Mouse (Mus musculus): ENCODE data around the gene Arpc5.

The Arpc5 gene

DNA sequence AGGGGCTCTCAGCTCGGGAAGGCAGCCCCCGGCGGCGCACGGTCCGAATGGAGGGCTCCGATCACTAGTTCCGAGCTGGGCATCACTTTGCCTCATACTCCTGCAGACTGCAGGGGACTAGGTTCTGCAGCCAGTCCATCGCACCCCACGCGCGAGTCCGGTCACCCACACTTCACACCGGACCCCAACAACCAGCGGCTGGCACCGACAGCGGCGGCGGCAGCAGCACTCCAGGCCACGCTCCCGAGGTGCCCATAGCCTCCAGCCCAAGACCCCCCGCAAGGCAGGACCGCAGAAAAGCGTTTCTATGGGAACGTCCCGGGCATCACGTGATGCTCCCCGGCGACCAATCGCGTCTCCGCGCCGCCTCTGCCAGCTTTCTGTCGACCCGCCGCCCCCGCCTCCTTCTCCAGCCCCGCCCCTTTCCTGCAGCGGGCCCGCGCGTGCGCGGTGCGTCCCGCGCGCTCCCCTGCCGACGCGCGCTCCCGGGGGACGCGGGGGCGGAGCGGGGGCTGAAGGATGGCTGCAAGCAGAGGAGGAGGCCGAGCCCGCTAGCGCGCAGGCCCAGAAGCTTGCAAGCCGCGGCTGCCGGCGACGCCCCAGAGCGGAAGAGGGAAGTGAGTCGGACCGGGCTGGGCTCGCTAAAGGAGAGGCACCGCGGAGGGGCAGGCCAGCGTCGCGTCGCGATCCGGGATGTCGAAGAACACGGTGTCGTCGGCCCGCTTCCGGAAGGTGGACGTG, at the start of gene Arpc5, which contains the start of gene Rgl1:
TSS of gene Arpc5 (plus strand) at position 511 of the 741 bp plus-strand sequence.
TSS of gene Rgl1 (minus strand) at position 320 of the 741 bp plus-strand sequence.
- in situ Hi-C loops (cut with MboI; ENCODE audit: low pct_unique_long_range_greater_than_20kb in 1 of 2, low sequenced_read_pairs in 2 of 2, unreplicated experiment in 1 of 2): no loop called here

DNA sequence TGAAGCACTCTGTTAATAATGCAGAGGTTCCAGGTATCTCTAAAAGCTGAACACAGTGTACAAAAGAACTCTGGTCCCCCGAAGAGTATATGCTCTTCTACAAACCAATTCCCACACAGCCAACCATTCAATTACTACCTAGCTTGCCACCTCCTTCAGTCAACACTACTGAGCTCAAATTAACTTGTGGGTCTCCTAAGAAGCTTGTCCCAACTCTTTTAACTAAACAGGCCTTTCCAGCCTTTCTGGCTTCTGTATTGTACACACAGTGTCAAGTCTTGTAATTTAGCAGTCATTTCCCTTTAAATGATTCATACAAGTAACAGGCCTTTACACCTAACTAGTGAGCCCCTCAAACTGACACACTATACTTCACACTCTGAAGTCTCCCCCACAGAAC, 49.0 kb upstream of the Arpc5 start:
- in situ Hi-C loops (cut with MboI; ENCODE audit: low pct_unique_long_range_greater_than_20kb in 1 of 2, low sequenced_read_pairs in 2 of 2, unreplicated experiment in 1 of 2): no loop called here

DNA sequence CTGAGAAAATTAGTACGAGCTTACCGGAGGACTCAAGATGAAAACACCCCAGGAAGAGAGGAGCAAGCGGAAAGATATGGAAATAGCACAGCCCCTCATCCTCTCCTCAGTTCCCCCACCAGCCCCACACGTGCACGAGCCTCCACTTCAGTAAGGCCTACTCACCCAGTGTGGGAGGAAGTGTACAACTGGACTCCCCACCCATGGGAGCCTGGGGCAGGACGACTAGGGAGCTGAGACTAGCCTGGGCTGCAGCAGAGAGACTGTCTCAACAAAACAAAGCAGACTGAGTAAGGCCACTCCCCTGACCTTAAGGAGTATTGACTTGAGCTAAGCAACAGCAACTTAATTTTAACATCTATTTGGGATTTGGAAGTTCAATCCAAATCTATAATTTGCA, 48.1 kb upstream of the Arpc5 start:
- in situ Hi-C loops (cut with MboI; ENCODE audit: low pct_unique_long_range_greater_than_20kb in 1 of 2, low sequenced_read_pairs in 2 of 2, unreplicated experiment in 1 of 2): no loop called here

DNA sequence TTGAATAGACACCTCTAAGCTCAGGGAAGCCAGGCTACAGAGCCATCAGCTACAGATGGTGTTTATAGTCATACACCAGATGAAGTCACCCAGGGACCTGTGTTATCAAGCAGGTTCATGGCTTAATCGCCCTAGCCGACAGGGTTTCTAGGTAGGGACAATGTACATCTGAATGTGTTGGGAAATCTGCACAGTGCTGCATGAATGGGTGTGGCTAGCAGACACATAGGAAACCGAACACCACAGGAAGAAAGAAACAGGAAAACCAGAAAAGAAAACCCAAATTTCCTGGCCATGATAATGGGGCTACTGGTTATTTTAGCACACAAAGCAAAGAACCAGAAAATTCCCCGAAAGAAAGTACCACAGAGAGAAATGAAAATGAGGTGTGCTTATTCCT, 45.4 kb upstream of the Arpc5 start:
- in situ Hi-C loops (cut with MboI; ENCODE audit: low pct_unique_long_range_greater_than_20kb in 1 of 2, low sequenced_read_pairs in 2 of 2, unreplicated experiment in 1 of 2): no loop called here

DNA sequence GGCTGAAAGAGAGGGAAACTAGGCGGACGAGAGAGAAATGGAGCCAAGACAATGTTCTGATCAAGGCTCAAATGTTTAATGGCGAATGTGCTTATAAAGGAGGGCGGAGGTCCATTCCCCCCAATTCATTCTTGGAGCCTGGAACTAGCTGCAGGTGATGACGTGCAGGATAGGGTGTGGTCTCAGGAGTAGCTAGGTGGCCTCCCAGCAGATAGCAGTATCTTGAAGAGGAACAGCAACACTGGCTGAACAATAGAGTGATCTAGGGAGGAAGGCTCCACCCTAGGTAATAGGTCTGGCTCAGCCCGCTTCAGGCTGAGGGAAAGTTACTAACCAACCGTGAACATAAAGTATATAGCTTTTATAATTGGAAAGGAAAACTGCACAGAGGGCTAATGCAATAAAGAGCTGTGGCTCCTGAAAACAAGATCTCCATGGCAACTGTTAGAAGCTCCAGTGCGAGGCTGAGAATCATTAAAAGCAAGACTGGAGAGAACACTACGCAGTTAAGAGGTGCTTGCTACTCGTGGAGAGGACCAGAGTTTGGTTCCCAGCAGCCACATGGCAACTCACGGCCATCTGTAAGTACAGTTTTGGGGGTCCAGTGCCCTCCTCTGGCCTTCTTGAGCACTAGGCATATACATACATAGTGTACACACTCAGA, 44.7 kb upstream of the Arpc5 start:
- in situ Hi-C loops (cut with MboI; ENCODE audit: low pct_unique_long_range_greater_than_20kb in 1 of 2, low sequenced_read_pairs in 2 of 2, unreplicated experiment in 1 of 2): no loop called here

DNA sequence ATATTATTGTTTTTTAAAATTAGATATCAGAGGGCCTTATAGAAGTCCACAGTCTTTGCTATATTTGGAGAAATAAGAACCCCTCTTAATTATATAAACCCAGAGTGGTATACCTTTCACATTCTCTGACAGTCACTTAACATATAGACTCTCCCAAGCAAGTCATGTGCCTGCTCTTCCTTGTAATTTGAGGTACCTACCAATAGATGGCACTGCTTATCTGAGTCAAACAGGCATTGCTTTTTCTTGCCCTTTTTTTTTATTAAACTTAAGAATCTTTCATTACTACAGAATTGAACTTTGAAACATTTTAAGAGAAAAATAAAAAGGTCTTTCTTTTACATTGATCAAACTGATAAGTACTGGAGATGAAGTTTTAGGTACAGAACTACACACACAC, 42.1 kb upstream of the Arpc5 start:
- in situ Hi-C loops (cut with MboI; ENCODE audit: low pct_unique_long_range_greater_than_20kb in 1 of 2, low sequenced_read_pairs in 2 of 2, unreplicated experiment in 1 of 2): no loop called here

DNA sequence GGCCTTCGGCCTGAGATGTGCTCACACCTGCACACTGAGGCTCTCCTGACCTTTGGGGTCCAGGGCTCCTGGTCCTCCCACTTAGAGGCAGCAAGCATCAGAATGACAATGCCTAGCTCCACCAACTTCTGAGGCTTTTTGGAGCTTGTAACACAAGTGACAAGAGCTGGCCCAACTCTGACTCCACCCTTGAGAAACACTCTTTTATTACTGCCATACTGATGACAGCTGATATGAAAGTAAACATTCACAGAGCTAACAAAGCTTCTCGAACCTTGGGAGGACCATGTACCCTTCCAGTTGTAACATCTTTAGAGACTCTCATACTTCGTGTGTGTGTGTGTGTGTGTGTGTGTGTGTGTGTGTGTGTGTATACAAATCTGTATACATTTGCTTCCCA, 40.2 kb upstream of the Arpc5 start:
- in situ Hi-C loops (cut with MboI; ENCODE audit: low pct_unique_long_range_greater_than_20kb in 1 of 2, low sequenced_read_pairs in 2 of 2, unreplicated experiment in 1 of 2): no loop called here

DNA sequence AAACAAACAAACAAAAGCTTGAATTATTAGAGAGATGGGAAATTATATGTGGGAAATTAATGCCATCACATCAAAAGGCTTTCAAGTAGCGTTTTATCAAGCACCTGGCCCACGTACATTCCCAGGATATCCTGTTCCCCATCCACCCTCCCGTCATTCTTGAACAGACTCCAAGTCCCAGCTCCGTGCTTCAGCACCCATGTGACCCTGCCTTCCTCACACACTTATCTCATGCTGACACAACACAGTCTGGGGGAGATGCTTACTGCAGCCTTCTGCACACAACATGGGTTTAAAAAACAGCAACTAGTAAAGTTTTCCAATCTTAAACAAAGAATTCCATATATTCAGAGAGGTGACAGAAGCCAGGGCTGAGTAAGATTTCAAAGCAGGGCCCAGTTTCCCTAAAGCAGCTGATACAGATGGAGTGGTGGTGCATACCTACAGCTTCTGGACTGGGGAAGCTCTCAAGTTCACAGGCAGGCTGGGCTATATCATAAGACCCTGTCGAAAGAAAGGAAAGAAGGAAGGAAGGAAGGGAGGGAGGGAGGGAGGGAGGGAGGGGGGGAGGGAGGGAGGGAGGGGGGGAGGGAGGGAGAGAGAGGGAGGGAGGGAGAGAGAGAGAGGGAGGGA, 38.6 kb upstream of the Arpc5 start:
- in situ Hi-C loops (cut with MboI; ENCODE audit: low pct_unique_long_range_greater_than_20kb in 1 of 2, low sequenced_read_pairs in 2 of 2, unreplicated experiment in 1 of 2): no loop called here

DNA sequence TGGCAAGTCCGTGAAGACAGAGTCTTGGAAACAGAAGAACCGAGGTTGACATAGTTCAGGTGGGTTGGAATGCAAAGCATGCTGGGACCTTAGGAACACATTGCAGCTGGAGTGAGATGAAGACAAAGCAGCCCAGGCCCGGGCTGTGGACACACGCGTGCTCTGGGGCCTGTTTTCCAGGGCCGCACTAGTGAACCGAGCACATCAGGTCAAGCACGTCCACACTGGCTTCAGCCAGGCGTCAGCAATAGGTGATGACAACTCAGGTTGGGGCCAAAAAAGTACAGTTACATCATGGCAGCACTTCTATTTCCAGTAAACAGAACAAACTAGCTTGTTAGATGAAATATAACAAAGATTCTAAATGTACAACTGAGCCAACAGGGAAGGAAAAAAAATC, 27.5 kb upstream of the Arpc5 start:
- in situ Hi-C loops (cut with MboI; ENCODE audit: low pct_unique_long_range_greater_than_20kb in 1 of 2, low sequenced_read_pairs in 2 of 2, unreplicated experiment in 1 of 2): no loop called here

DNA sequence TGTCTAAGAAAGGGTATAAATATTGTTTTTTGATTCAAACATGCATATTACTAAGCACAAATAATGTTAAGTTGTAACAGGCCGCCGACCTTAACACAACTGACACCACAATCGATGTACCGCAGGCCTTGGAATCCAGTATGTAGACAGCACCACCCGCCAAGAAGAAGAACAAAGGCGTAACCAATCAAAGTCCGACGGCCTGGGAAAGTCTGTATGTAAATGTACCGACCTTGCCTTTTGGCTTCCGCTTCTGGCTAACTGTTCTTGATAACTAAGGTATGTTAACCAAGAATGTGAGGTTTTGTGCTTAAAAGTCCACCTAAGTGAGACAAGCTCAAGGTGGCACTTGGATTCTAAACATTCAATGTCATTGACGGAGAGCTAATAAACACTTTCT, 27.0 kb upstream of the Arpc5 start:
- in situ Hi-C loops (cut with MboI; ENCODE audit: low pct_unique_long_range_greater_than_20kb in 1 of 2, low sequenced_read_pairs in 2 of 2, unreplicated experiment in 1 of 2): no loop called here

DNA sequence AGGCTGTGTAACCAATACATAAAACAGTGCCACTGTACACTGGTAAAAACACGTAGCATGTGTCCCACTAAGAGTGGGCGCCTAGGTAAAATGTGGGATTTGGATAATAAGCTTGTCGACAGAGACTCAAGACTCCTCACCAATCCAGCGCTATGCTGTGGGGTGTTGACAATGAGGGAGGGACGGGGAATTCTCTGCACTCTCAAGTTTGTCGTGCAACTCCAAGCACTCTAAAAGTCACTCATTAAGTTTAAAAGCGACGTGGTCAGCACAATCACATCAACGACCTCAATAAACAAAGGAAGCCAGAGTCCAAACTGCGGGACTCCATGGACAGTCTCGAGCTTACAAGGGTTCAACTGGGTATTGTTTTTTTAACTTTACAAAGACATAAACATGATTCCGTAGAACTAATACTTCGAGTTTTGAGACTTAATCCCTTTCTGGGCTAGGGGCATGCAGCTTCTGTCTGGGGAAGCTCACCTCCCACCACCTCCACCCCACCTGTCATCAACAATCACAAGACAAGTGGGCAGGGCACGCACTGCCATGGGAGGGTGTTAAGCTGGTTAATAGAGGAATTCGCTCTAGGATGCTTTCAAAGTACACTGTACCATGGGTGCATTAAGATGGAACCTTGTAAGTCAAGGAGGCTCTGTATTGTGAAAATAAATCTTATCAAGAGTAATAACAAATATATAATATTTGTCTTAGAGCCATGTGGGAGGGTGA, 23.1 kb upstream of the Arpc5 start:
- in situ Hi-C loops (cut with MboI; ENCODE audit: low pct_unique_long_range_greater_than_20kb in 1 of 2, low sequenced_read_pairs in 2 of 2, unreplicated experiment in 1 of 2): loop anchor here in 1 of 2 experiments (10.0 kb wide), 1 partner anchor 118 kb away; no protein-coding TSS in a partner anchor

DNA sequence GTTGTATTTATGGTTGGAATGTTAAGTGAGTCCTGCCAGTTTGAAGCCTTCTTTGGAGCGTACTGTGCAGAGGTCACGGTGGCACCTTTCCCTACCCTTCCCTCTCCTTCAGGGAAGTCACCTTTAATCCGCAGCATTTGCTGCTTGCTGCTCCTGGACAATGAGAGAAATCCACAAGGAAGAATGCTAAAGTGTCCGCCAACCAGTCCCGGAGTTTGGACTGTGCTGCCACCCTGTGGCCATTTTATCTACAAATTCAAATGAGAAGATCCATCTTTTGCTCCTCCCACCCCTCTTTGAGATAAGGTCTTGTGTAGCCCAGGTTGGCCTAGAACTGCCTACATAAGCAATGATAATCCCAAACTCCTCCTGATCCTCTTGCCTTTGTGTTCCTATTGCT, 19.9 kb upstream of the Arpc5 start:
- in situ Hi-C loops (cut with MboI; ENCODE audit: low pct_unique_long_range_greater_than_20kb in 1 of 2, low sequenced_read_pairs in 2 of 2, unreplicated experiment in 1 of 2): loop anchor here (5.0 to 10.0 kb wide), 2 partner anchors 122 to 219 kb away; no protein-coding TSS in a partner anchor

DNA sequence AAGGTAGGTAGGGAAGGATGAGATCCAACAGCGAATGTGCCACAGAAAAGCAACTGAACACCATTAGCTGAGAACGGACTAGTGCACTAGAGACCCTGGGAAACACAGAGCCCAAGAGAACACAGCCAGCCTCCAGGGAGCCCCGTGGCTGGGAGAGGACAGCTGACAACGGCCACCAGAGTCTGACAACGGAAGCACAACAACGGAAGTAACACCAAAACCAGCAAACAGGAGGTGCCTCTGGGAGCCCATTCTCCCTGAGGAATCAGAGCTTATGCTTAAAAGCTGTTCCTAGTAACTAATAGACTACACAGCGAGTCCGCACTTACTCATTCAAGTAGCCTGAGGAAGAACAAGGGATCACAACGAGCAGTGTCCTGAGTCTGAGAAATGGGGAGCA, 17.1 kb upstream of the Arpc5 start:
- in situ Hi-C loops (cut with MboI; ENCODE audit: low pct_unique_long_range_greater_than_20kb in 1 of 2, low sequenced_read_pairs in 2 of 2, unreplicated experiment in 1 of 2): loop anchor here (5.0 to 10.0 kb wide), 2 partner anchors 124 to 222 kb away; no protein-coding TSS in a partner anchor

DNA sequence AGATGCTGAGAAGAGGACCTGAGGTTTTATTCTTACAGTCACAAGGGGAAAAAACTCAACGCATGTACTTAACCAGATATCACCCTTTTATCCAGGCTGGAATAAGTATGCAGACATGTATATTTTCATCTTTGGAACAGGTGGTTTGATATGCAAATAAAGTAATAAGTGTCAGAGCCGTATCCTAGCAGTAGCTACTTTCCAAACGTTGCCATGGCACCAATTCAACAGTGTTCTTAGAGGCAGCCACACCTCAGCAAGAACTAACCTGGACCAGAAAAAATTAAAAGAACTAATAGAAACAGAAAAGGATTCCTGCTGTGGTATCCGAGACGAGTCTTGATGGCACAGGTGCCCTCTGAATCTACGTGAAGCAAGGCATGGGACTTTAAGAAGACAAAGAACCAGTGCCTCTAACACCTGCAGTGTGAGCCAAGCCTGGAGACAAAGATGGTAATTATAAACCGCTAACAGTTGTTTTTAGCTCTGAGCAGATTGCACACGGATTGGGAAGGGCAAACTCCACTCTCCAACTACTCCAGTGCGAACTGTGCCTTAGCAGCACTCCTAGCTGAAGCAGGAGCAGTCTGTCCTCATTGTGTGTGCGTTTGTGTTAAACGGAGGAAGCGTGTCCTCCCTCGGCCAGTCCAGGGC, 15.9 kb upstream of the Arpc5 start, which contains the start of gene Apobec4:
TSS of gene Apobec4 (plus strand) at position 240 of the 654 bp plus-strand sequence.
- in situ Hi-C loops (cut with MboI; ENCODE audit: low pct_unique_long_range_greater_than_20kb in 1 of 2, low sequenced_read_pairs in 2 of 2, unreplicated experiment in 1 of 2): no loop called here

DNA sequence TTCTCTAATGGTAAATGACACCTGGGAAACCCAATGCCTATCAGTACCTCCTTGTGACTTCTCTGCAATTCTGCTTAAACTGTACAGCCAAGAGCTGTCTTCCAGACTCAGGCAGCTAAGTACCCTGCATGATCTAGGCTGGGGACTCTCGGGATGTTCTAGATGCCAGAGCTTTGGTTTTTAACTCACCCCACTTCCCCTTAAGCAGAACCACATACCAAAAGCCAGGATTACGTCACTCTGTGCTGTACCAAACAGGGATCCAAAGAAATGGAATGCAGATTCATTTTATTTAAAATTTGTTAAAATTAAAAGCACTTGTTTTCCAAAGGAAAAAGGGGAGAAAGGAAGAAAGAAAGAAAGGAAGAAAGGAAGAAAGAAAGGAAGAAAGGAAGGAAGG, 4.6 kb upstream of the Arpc5 start:
- in situ Hi-C loops (cut with MboI; ENCODE audit: low pct_unique_long_range_greater_than_20kb in 1 of 2, low sequenced_read_pairs in 2 of 2, unreplicated experiment in 1 of 2): no loop called here

DNA sequence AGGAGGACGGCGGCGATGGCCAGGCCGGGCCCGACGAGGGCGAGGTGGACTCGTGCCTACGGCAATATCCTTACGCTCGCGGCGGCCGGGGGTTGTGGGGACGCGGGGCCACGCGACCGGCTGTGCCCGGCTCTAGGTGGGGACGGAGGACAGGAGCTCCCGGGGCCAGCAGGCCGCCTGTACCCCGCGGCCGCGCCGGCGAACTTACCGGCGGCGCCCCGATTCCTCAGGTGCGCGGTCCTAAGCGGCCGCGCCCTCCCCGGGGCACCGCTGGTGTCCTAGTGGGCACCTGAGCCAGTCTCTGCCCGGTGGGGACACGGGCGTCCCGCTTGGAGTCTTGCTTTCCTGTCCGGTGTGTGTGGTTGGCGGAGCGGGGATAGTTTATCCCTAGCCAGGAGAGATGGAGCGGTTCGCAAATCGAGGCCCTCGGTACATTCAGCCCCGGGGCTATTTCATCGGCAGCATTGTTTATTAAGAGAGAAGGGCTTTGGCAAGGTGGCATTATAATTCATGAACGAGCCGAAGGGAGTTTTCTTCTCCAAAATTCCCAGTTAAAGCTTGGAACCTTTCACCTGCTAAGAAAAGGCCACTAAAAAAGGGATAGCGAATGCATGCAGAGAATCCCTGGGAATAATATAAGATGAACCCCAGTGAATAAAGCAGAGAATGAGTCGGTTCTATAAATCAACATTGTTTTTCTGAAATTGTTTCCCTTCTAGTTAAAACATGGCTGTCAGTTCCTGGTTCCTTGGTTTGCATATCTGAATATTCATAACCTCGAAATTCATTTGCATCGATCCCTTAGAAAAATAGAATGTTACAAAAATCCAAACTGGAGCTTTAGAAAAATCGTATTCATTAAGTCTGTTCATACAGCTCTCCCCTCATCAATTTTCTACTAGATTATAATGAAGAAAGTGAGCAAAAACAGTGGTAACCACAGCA, 734 bp downstream of the Arpc5 start:
- in situ Hi-C loops (cut with MboI; ENCODE audit: low pct_unique_long_range_greater_than_20kb in 1 of 2, low sequenced_read_pairs in 2 of 2, unreplicated experiment in 1 of 2): no loop called here

DNA sequence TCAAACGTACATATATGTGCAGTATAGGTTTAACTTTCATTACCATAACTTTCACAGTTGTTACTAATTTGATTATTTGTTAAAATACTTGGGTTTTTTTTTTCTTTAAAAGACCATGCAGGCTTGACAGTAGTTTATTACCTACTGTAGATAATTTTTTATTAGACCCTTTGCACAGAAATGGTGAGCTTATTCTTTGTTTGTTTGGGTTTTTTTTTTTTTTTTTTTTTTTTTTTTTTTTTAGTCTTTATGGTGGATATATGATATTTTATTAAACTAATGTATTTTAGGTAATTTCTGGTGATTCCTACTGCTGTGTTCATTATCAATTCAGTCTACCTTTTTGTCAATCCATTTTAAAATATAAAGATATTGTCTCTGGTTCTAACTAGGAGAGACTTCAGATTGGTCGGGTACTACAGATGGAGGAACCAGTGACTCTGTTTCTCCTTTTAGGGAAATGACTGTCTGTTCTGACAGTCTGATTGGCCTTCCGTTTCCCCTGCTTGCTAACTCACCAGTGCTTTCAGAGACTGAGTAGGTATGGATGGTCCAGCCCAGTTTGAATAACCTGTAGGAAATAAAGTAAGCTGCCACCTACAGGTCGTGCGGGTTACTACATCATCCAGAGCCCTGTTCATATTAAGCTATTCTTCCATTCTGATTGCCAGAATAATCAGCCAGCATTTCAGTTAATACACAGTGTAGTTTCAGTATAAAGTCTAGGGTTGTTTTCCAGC, 1.6 kb downstream of the Arpc5 start:
- in situ Hi-C loops (cut with MboI; ENCODE audit: low pct_unique_long_range_greater_than_20kb in 1 of 2, low sequenced_read_pairs in 2 of 2, unreplicated experiment in 1 of 2): no loop called here

Data from mouse embryonic stem cell (cell line).